Mouse (Mus musculus): ENCODE measurements around the gene Tnfrsf26.

DNA sequence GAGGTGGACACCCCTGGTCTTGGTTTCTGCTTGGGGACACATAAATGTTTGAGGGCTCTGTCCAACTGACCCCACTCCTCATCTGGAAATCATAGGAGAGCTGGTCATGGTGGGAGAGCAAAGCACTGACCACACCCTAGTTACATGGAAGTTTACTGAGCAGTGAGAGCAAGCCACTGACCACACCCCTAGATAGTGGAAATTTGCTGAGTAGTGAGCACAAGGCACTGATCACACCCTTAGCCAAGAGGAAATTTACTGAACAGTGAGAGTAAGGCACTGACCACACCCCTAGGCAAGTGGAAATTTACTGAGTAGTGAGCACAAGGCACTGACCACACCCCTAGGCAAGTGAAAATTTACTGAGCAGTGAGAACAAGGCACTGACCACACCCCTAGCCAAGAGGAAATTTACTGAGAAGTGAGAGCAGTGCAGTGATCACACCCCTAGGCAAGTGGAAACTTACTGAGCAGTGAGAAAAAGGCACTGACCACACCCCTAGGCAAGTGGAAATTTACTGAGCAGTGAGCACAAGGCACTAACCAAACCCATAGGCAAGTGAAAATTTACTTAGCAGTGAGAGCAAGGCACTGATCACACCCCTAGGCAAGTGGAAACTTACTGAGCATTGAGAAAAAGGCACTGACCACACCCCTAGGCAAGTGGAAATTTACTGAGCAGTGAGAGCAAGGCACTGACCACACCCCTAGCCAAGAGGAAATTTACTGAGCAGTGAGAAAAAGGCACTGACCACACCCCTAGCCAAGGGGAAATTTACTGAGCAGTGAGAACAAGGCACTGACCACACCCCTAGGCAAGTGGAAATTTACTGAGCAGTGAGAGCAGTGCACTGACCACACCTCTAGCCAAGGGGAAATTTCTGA lies 38.1 kb upstream of the Tnfrsf26 start:
- no peak for TF ChIP-seq CTCF (IDR thresholded peaks at IDR 0.05; ENCODE audit: borderline replicate concordance, control insufficient read depth, extremely low read depth, insufficient read depth, low read length, poor library complexity)
- TF ChIP-seq POLR2A (IDR thresholded peaks at IDR 0.05; ENCODE audit: control insufficient read depth, extremely low read depth, insufficient read depth, low read length, poor library complexity), result no peak

Measured in thymus, adult 2 months (tissue).